In genomic region chr6:72528410-72529151, GRCm38 (mm10) we compare ENCODE assay signal across 15 mouse cellular contexts. TPM values are rescaled to one million over a fixed set of nuclear protein-coding genes. Genes with fewer than 3 reads are reported as not detected.
DNase-seq lines count a peak whose midpoint lies in the region; ATAC-seq lines count a peak whose summit lies in the region.
"Had no signal": no experiment of that assay in that cellular context is flagged by ENCODE, and none has a peak within 500 bp of the region (broad histone marks: within the 10 kb centered on the region; RNA-seq: fewer than 3 reads in every experiment).

No protein-coding gene starts in this region.

- WGBS in heart, embryonic 10.5 days = 78% methylated on average over 10 of the region's 10 CpGs
- WGBS in stomach, embryonic 16.5 days = 73% methylated on average over 10 of the region's 10 CpGs
- 80% methylated on average over 10 of the region's 10 CpGs for WGBS in forebrain, embryonic 16.5 days

- no peak overlapping the region for H3K4me3 ChIP-seq in heart, embryonic 10.5 days
- H3K4me3 ChIP-seq in stomach, embryonic 16.5 days (replicated peaks; ENCODE audit: low read length) = no peak overlapping the region
- no peak overlapping the region for H3K4me3 ChIP-seq in forebrain, embryonic 16.5 days (replicated peaks; ENCODE audit: low read length)
- H3K4me3 ChIP-seq: embryonic facial prominence, embryonic 15.5 days had no signal

- no peaks in the 10 kb centered on the region for H3K27me3 ChIP-seq in heart, embryonic 10.5 days (ENCODE audit: insufficient read depth, poor library complexity, severe bottlenecking)
- H3K27me3 ChIP-seq in stomach, embryonic 16.5 days (ENCODE audit: control insufficient read depth, insufficient read depth, low read length) = no peaks in the 10 kb centered on the region
- H3K27me3 ChIP-seq in forebrain, embryonic 16.5 days (replicated peaks; ENCODE audit: control insufficient read depth, insufficient read depth, low read length) = no peaks in the 10 kb centered on the region
- H3K27me3 ChIP-seq: embryonic facial prominence, embryonic 15.5 days had no signal

- no peak overlapping the region for H3K27ac ChIP-seq in heart, embryonic 10.5 days
- no peak overlapping the region for H3K27ac ChIP-seq in stomach, embryonic 16.5 days (ENCODE audit: low read length)
- H3K27ac ChIP-seq in forebrain, embryonic 16.5 days (ENCODE audit: low read length) = no peak overlapping the region
- H3K27ac ChIP-seq: embryonic facial prominence, embryonic 15.5 days; liver, embryonic 14.5 days; macrophage had no signal

- no peak overlapping the region for H3K9ac ChIP-seq in stomach, embryonic 16.5 days (ENCODE audit: low read length)
- H3K9ac ChIP-seq in forebrain, embryonic 16.5 days (replicated peaks; ENCODE audit: low read depth, low read length) = no peak overlapping the region
- H3K9ac ChIP-seq: embryonic facial prominence, embryonic 15.5 days; liver, embryonic 14.5 days had no signal

- peak; percentile 67 for ATAC-seq in stomach, embryonic 16.5 days (ENCODE audit: insufficient read depth, low FRiP score)
- no peak for ATAC-seq in forebrain, embryonic 16.5 days
- ATAC-seq: CD4-positive, CD25-positive, alpha-beta regulatory T cell, adult 4 months had no signal

- H3K36me3 ChIP-seq in heart, embryonic 10.5 days = no peaks in the 10 kb centered on the region
- H3K36me3 ChIP-seq in stomach, embryonic 16.5 days (ENCODE audit: control insufficient read depth, insufficient read depth, low read length) = no peaks in the 10 kb centered on the region
- no peaks in the 10 kb centered on the region for H3K36me3 ChIP-seq in forebrain, embryonic 16.5 days (ENCODE audit: control insufficient read depth, insufficient read depth)
- H3K36me3 ChIP-seq: embryonic facial prominence, embryonic 15.5 days had no signal

- H3K9me3 ChIP-seq in heart, embryonic 10.5 days = no peaks in the 10 kb centered on the region
- H3K9me3 ChIP-seq in stomach, embryonic 16.5 days (replicated peaks; ENCODE audit: control insufficient read depth, low read length) = no peaks in the 10 kb centered on the region
- no peaks in the 10 kb centered on the region for H3K9me3 ChIP-seq in forebrain, embryonic 16.5 days (ENCODE audit: control insufficient read depth, low read length)
- H3K9me3 ChIP-seq: embryonic facial prominence, embryonic 15.5 days had no signal

- 0 out of 2 replicates have a peak, but pooled peaks cover 6% of the 10 kb centered on the region for H3K4me1 ChIP-seq in heart, embryonic 10.5 days
- H3K4me1 ChIP-seq in stomach, embryonic 16.5 days (ENCODE audit: control insufficient read depth, insufficient read depth, low read length) = no peaks in the 10 kb centered on the region
- peaks cover 2% of the 10 kb centered on the region; the same call in 1 of the 2 replicates for H3K4me1 ChIP-seq in forebrain, embryonic 16.5 days (replicated peaks; ENCODE audit: control insufficient read depth, insufficient read depth, low read length)

- no peak overlapping the region for H3K4me2 ChIP-seq in stomach, embryonic 16.5 days (ENCODE audit: low read depth, low read length)
- no peak overlapping the region for H3K4me2 ChIP-seq in forebrain, embryonic 16.5 days (ENCODE audit: low read length)
- H3K4me2 ChIP-seq: embryonic facial prominence, embryonic 15.5 days had no signal

- peak; percentile 64 to 82 for DNase-seq in heart, adult 9 months (ENCODE audit: low spot score in 2 of 2)
- DNase-seq in heart, embryonic 10.5 days (ENCODE audit: low spot score) = no peak
- peak; percentile 44 for DNase-seq in ovary, adult 18-20 months (ENCODE audit: low spot score)
- no peak for DNase-seq in ovary, postnatal 14 days (ENCODE audit: low spot score)
- DNase-seq in adrenal gland, postnatal 36 days = peak; percentile 75 to 84
- DNase-seq in right cerebral cortex, postnatal 25 days = no peak
- DNase-seq: cerebellum, postnatal 14 days had no signal

RNA-seq across cellular contexts. Expression of gene Sh2d6, which starts 7.1 kb away (rescaled TPM):
- 0.15 TPM in 1 of 2 replicates, not detected in the other for polyA plus RNA-seq in heart, embryonic 10.5 days (2016; fragmentation: Nextera tagmentation; extraction: Ambion mirVana)
- total RNA-seq in adrenal gland, postnatal 36 days (2021) = under 1 TPM in 1 of 2 experiments, not detected in 1; 0.40 TPM
- 0.21 and 0.24 TPM in 2 replicates for polyA plus RNA-seq in stomach, embryonic 16.5 days (2015; fragmentation: Nextera tagmentation; extraction: Ambion mirVana)
- 0.39 and 0.52 TPM in 2 replicates for polyA plus RNA-seq in forebrain, embryonic 16.5 days (2015; fragmentation: Nextera tagmentation; extraction: Ambion mirVana)
- total RNA-seq: hematopoietic stem cell, adult 5-6 weeks; midbrain, postnatal 0 days had no signal
- polyA plus RNA-seq: CD4-positive, CD25-positive, alpha-beta regulatory T cell, adult 4 months; liver, embryonic 14.5 days had no signal

RNA-seq across cellular contexts. Expression of gene Capg, which starts 15.6 kb away (rescaled TPM):
- polyA plus RNA-seq in heart, embryonic 10.5 days (2016; fragmentation: Nextera tagmentation; extraction: Ambion mirVana) = 23.2 and 23.8 TPM in 2 replicates
- total RNA-seq in adrenal gland, postnatal 36 days (2021) = 10 to 100 TPM; 41.3 to 45.5 TPM
- 142 and 180 TPM in 2 replicates for polyA plus RNA-seq in stomach, embryonic 16.5 days (2015; fragmentation: Nextera tagmentation; extraction: Ambion mirVana)
- 4.9 and 5.4 TPM in 2 replicates for polyA plus RNA-seq in forebrain, embryonic 16.5 days (2015; fragmentation: Nextera tagmentation; extraction: Ambion mirVana)

Comparison
In these comparisons a context has a peak if more than half of its experiments do, and no peak if none do; other contexts are left out.
1. DNase-seq: peak in heart, adult 9 months (2 of 2), ovary, adult 18-20 months (single experiment) and adrenal gland, postnatal 36 days (2 of 2); none in heart, embryonic 10.5 days (single experiment), ovary, postnatal 14 days (single experiment) and right cerebral cortex, postnatal 25 days (single experiment).